Mouse (Mus musculus) limb, embryonic 12.5 days (tissue): ENCODE results near the gene Chd1l. TPM values are rescaled to one million over a fixed set of nuclear protein-coding genes. Genes with fewer than 3 reads are reported as not detected.

Source experiments
- ATAC-seq: fragments of 200-750 bp; cut with Nextera tagmentation; 2 replicates; pipeline ENCODE4 v1.8.0; 2017; ENCODE audit warnings: low read depth, moderate TSS enrichment; ENCODE audit not compliant: insufficient number of reproducible peaks, insufficient read depth, low FRiP score, low TSS enrichment
- H3K27ac ChIP-seq: fragments of 300-500 bp; sonication (generic); 2 replicates; pipeline ENCODE4 v1.5.1; 2016; ENCODE audit warnings: mild to moderate bottlenecking, moderate library complexity
- H3K27me3 ChIP-seq: fragments of 300-500 bp; sonication (generic); 2 replicates; pipeline ENCODE4 v1.6.1; 2016; ENCODE audit warnings: mild to moderate bottlenecking, moderate library complexity
- H3K36me3 ChIP-seq: fragments of 300-500 bp; sonication (generic); 2 replicates; pipeline ENCODE4 v1.6.1; 2016; ENCODE audit warnings: mild to moderate bottlenecking, moderate library complexity
- H3K4me1 ChIP-seq: fragments of 300-500 bp; sonication (generic); replicated peaks from 2 replicates; pipeline ENCODE4 v1.6.1; 2016
- H3K4me2 ChIP-seq: fragments of 300-500 bp; sonication (generic); 2 replicates; pipeline ENCODE4 v1.6.1; 2016; ENCODE audit warnings: mild to moderate bottlenecking, moderate library complexity
- H3K4me3 ChIP-seq: fragments of 300-500 bp; sonication (generic); replicated peaks from 2 replicates; pipeline ENCODE4 v1.5.1; 2016; ENCODE audit warnings: mild to moderate bottlenecking
- H3K9ac ChIP-seq: fragments of 300-500 bp; sonication (generic); replicated peaks from 2 replicates; pipeline ENCODE4 v1.6.1; 2016; ENCODE audit warnings: mild to moderate bottlenecking, moderate library complexity
- H3K9me3 ChIP-seq: fragments of 300-500 bp; sonication (generic); 2 replicates; pipeline ENCODE4 v1.6.1; 2016; ENCODE audit warnings: mild to moderate bottlenecking, moderate library complexity
- WGBS: fragments of 180-500 bp; shearing (Covaris S2); methylation state at CpG from one replicate; pipeline ENCODE4 v1.1.7; 2016; 5-methylcytosine and 5-hydroxymethylcytosine counted together
- polyA plus RNA-seq: library from polyadenylated mRNA; unstranded; fragments of >200 nt; fragmentation: Nextera tagmentation; extraction: Ambion mirVana; gene quantifications from 2 replicates; pipeline ENCODE4 v1.2.1, GENCODE M21; 2016

The Chd1l gene
- polyA plus RNA-seq, 1 experiment from 2014 or later: 21.3 TPM

GRCm38 (mm10) chr3:97641396-97641795 lies 31.4 kb upstream of the Chd1l start:
- Histone ChIP-seq H3K4me1 (no peaks in the 10 kb centered on the region), H3K4me3 (no peak overlapping the region), H3K36me3 (no peaks in the 10 kb centered on the region), H3K27me3 (no peaks in the 10 kb centered on the region), H3K9me3 (no peaks in the 10 kb centered on the region), H3K9ac (no peak overlapping the region), H3K27ac (no peak overlapping the region), H3K4me2 (no peak overlapping the region)
- WGBS: 88% methylated on average over 4 of the region's 4 CpGs
- ATAC-seq: no peak

GRCm38 (mm10) chr3:97634288-97634761 lies 24.3 kb upstream of the Chd1l start:
- Histone ChIP-seq H3K36me3 (no peaks in the 10 kb centered on the region), H3K9me3 (no peaks in the 10 kb centered on the region), H3K9ac (no peak overlapping the region), H3K4me3 (no peak overlapping the region), H3K27me3 (no peaks in the 10 kb centered on the region), H3K4me2 (no peak overlapping the region), H3K27ac (0 out of 2 replicates have a peak overlapping the region, but pooled peaks have one; percentile 29), H3K4me1 (peaks cover 3% of the 10 kb centered on the region; the same call in 1 of the 2 replicates)
- ATAC-seq: no peak
- WGBS: 55% methylated on average over 3 of the region's 3 CpGs

GRCm38 (mm10) chr3:97633456-97633855 lies 23.5 kb upstream of the Chd1l start:
- Histone ChIP-seq H3K4me1 (peaks cover 9% of the 10 kb centered on the region), H3K27ac (no peak overlapping the region), H3K9ac (no peak overlapping the region), H3K4me3 (no peak overlapping the region), H3K9me3 (no peaks in the 10 kb centered on the region), H3K4me2 (no peak overlapping the region), H3K36me3 (no peaks in the 10 kb centered on the region), H3K27me3 (no peaks in the 10 kb centered on the region)
- ATAC-seq: no peak
- WGBS: 82% methylated on average over 4 of the region's 4 CpGs

DNA sequence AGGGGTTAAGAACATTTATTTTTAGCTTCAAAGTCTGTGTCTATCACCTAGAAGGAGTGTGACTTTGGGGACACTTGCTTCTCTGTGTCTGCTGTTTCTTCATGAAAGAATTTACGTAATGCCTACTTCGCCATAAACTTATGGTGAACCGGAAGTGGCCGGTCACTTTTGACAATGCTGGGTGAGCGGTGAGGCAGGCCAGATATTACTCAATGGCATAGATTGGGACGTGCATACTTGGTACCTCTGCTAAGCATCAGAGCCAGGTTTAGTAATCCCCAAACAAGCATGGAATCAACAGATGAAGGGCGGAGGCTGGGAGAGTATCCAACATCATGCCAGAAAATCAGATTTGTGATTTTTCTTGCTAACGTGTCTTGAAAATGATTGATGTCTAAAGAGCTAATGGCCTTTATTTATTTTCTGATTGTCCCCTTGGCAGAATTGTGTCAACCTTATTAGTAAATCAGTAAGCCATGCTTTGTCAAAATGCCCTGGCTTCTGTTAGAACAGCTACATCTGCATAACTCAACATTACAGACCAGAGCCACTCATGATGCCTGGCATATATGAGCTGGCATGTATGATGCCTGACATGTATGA lies 21.4 kb upstream of the Chd1l start:
- ATAC-seq: no peak
- H3K36me3 ChIP-seq: no peaks in the 10 kb centered on the region
- WGBS: 91% methylated on average over 8 of the region's 8 CpGs

DNA sequence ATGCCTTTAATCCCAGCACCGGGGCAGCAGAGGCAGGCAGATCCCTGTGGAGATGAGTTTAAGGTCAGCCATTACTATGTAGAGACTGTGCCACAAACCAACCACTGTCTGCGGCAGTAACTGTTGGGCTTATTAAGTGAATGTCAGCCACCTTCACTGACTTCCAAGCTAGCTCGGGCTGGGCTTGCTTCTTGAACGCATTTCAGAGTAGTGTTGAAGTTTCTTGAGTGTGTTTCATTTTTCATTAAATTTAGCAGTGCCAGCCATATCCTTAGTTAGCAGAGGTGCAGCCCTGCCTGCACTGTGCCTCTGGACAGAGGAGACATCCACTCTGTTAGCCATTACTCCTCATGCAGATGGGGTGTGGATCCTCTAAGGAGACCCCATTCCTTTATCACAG lies 20.7 kb upstream of the Chd1l start:
- peaks cover 13% of the 10 kb centered on the region for H3K4me1 ChIP-seq
- H3K27ac ChIP-seq: no peak overlapping the region
- no peaks in the 10 kb centered on the region for H3K27me3 ChIP-seq
- no peak overlapping the region for H3K9ac ChIP-seq
- no peaks in the 10 kb centered on the region for H3K36me3 ChIP-seq
- no peaks in the 10 kb centered on the region for H3K9me3 ChIP-seq
- no peak for ATAC-seq
- no peak overlapping the region for H3K4me3 ChIP-seq
- no peak overlapping the region for H3K4me2 ChIP-seq
- WGBS: 93% methylated on average over 4 of the region's 4 CpGs

More for the DNA sequence above, 21.4 kb upstream of the Chd1l start:
- Histone ChIP-seq H3K4me1 (peaks cover 13% of the 10 kb centered on the region), H3K9me3 (no peaks in the 10 kb centered on the region), H3K27ac (no peak overlapping the region), H3K9ac (no peak overlapping the region), H3K4me3 (no peak overlapping the region), H3K27me3 (no peaks in the 10 kb centered on the region), H3K4me2 (no peak overlapping the region)

- WGBS: 81% methylated on average over 4 of the region's 4 CpGs
- ATAC-seq: no peak
- H3K4me1 ChIP-seq: peaks cover 13% of the 10 kb centered on the region
- H3K4me3 ChIP-seq: no peak overlapping the region
- H3K9ac ChIP-seq: no peak overlapping the region
- no peak overlapping the region for H3K4me2 ChIP-seq
- no peaks in the 10 kb centered on the region for H3K27me3 ChIP-seq
- no peaks in the 10 kb centered on the region for H3K9me3 ChIP-seq
- H3K27ac ChIP-seq: no peak overlapping the region
- H3K36me3 ChIP-seq: no peaks in the 10 kb centered on the region
Observed at GRCm38 (mm10) chr3:97629941-97630340, 19.9 kb upstream of the Chd1l start.

DNA sequence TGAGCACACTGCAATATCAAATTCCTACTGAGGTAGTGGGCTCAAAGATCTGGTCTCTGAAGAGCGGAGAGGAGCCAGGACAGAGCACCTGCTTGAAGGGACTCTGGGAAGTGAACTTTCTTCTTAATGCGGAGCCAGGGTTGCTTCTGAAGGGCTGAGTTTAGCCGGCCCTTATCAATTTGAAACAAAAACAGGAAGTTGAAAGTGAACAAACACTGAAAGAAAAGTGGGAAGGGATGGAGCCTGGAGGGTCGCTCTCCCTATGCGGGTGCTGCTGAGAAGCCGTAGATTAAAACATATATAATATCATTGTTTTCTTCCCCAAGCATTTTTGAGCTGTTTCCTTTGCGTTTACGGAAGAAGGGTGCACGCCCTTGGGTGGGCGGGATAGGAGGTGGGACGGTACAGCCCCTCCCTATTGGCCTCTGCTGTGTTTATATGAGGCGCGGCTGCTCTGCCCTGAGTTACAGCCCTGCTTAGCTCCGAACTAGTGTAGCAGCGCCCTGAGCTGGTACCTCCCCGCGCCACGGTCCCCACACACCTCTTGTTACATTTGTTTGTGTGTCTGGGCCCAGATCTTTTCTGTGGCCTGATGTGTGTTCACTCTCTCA lies 18.5 kb upstream of the Chd1l start, which contains the start of gene Fmo5:
Gene Fmo5 (plus strand): TSS at position 414 of the 611 bp plus-strand sequence.
- WGBS: 2% methylated on average over 18 of the region's 18 CpGs

GRCm38 (mm10) chr3:97627893-97628292 lies 17.9 kb upstream of the Chd1l start:
- H3K27ac ChIP-seq: no peak overlapping the region
- whole genome bisulfite sequencing: 72% methylated on average over 7 of the region's 7 CpGs
- no peak for ATAC-seq
- no peaks in the 10 kb centered on the region for H3K36me3 ChIP-seq
- H3K27me3 ChIP-seq: no peaks in the 10 kb centered on the region
- H3K4me2 ChIP-seq: peak overlapping the region; percentile 65
- H3K4me3 ChIP-seq: 0 out of 2 replicates have a peak overlapping the region, but pooled peaks have one; percentile 42
- H3K4me1 ChIP-seq: peaks cover 10% of the 10 kb centered on the region
- no peaks in the 10 kb centered on the region for H3K9me3 ChIP-seq
- no peak overlapping the region for H3K9ac ChIP-seq

More for the DNA sequence above, 18.5 kb upstream of the Chd1l start, which contains the start of gene Fmo5:
- ATAC-seq: peak; percentile 88
- peak within 1 kb of the TSS; percentile 42 for H3K4me3 ChIP-seq
- H3K9me3 ChIP-seq: no peaks in the 10 kb centered on the region
- H3K36me3 ChIP-seq: no peaks in the 10 kb centered on the region
- H3K27me3 ChIP-seq: no peaks in the 10 kb centered on the region
- H3K27ac ChIP-seq: no peak within 1 kb of the TSS
- H3K4me2 ChIP-seq: peak within 1 kb of the TSS; percentile 65
- H3K4me1 ChIP-seq: peaks cover 10% of the 10 kb centered on the region
- peak within 1 kb of the TSS; percentile 45 for H3K9ac ChIP-seq

DNA sequence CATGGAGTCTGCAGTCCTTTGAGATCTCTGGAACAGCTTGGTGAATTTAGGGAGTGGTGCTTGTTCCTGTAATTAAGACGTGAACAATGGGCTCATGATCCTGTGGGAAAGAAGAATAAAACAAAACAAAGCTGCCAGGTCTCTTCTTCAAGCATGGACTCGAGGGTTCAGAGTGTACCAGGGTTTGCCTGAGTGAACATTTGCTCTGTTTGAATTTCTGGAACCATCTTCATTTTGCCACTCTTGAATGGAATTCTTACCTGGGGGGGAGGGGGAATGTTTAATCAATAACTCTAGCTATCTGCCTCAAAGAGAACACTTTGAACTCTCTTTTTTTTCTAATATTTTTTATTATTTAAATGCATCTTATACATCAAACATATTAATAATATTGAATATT lies 14.6 kb upstream of the Chd1l start:
- 59% methylated on average over 2 of the region's 2 CpGs for WGBS

GRCm38 (mm10) chr3:97620657-97621056 lies 10.7 kb upstream of the Chd1l start:
- Histone ChIP-seq H3K27me3 (no peaks in the 10 kb centered on the region), H3K4me2 (no peak overlapping the region), H3K4me3 (no peak overlapping the region), H3K4me1 (no peaks in the 10 kb centered on the region), H3K36me3 (no peaks in the 10 kb centered on the region), H3K27ac (no peak overlapping the region), H3K9me3 (peaks cover 3% of the 10 kb centered on the region; the same call in 1 of the 2 replicates), H3K9ac (no peak overlapping the region)
- 88% methylated on average over 4 of the region's 4 CpGs for WGBS
- ATAC-seq: no peak

More for the DNA sequence above, 14.6 kb upstream of the Chd1l start:
- Histone ChIP-seq H3K4me2 (no peak overlapping the region), H3K4me1 (peaks cover 10% of the 10 kb centered on the region), H3K36me3 (no peaks in the 10 kb centered on the region), H3K27me3 (no peaks in the 10 kb centered on the region), H3K27ac (no peak overlapping the region), H3K9me3 (no peaks in the 10 kb centered on the region), H3K9ac (no peak overlapping the region), H3K4me3 (no peak overlapping the region)
- no peak for ATAC-seq

- Histone ChIP-seq H3K27ac (no peak overlapping the region), H3K36me3 (no peaks in the 10 kb centered on the region), H3K27me3 (no peaks in the 10 kb centered on the region), H3K4me1 (no peaks in the 10 kb centered on the region), H3K4me2 (no peak overlapping the region), H3K4me3 (no peak overlapping the region), H3K9me3 (peaks cover 3% of the 10 kb centered on the region; the same call in 1 of the 2 replicates), H3K9ac (no peak overlapping the region)
- ATAC-seq: no peak
- 83% methylated on average over 8 of the region's 8 CpGs for WGBS
Observed at GRCm38 (mm10) chr3:97617899-97618298, 7.9 kb upstream of the Chd1l start.
